Mouse (Mus musculus) embryonic facial prominence, embryonic 14.5 days (tissue): ENCODE measurements at regions not wholly inside any gene's neighbourhood (a gene's known extent, or its start where the extent isn't known, plus 50 kb on each side); places are given as distances from the start of the nearest gene placed in this dataset.

Source experiments
- ATAC-seq: fragments of 200-750 bp; cut with Nextera tagmentation; 2 replicates; pipeline ENCODE4 v1.8.0; 2017; ENCODE audit warnings: low read depth, moderate number of reproducible peaks, moderate TSS enrichment
- DNase-seq: peaks from one replicate; pipeline ENCODE4 v3.0.0-alpha.2; 2015; ENCODE audit warnings: low spot score
- H3K27ac ChIP-seq: fragments of 300-500 bp; sonication (generic); replicated peaks from 2 replicates; pipeline ENCODE4 v1.5.1; 2014; ENCODE audit warnings: low read depth, mild to moderate bottlenecking, low read length, moderate library complexity
- H3K27me3 ChIP-seq: fragments of 300-500 bp; sonication (generic); replicated peaks from 2 replicates; pipeline ENCODE4 v1.6.1; 2014; ENCODE audit warnings: low read length; ENCODE audit not compliant: control insufficient read depth, insufficient read depth
- H3K36me3 ChIP-seq: fragments of 300-500 bp; sonication (generic); 2 replicates; pipeline ENCODE4 v1.6.1; 2014; ENCODE audit warnings: low read length, mixed read lengths; ENCODE audit not compliant: control insufficient read depth, insufficient read depth
- H3K4me1 ChIP-seq: fragments of 300-500 bp; sonication (generic); 2 replicates; pipeline ENCODE4 v1.6.1; 2014; ENCODE audit warnings: antibody characterized with exemption, low read length; ENCODE audit not compliant: control insufficient read depth, insufficient read depth
- H3K4me2 ChIP-seq: fragments of 300-500 bp; sonication (generic); 2 replicates; pipeline ENCODE4 v1.6.1; 2014; ENCODE audit warnings: low read depth, mild to moderate bottlenecking, low read length, moderate library complexity, mixed read lengths
- H3K4me3 ChIP-seq: fragments of 300-500 bp; sonication (generic); 2 replicates; pipeline ENCODE4 v1.5.1; 2014; ENCODE audit warnings: low read depth, mild to moderate bottlenecking, low read length
- H3K9ac ChIP-seq: fragments of 300-500 bp; sonication (generic); 2 replicates; pipeline ENCODE4 v1.6.1; 2014; ENCODE audit warnings: low read depth, mild to moderate bottlenecking, low read length, moderate library complexity, mixed read lengths
- H3K9me3 ChIP-seq: fragments of 300-500 bp; sonication (generic); 2 replicates; pipeline ENCODE4 v1.6.1; 2016; ENCODE audit warnings: low read length; ENCODE audit not compliant: control insufficient read depth
- WGBS: fragments of 180-500 bp; shearing (Covaris S2); extraction: QIAGEN DNeasy Blood & Tissue Kit; methylation state at CpG from one replicate; pipeline ENCODE4 v1.1.7; 2014; 5-methylcytosine and 5-hydroxymethylcytosine counted together

DNA sequence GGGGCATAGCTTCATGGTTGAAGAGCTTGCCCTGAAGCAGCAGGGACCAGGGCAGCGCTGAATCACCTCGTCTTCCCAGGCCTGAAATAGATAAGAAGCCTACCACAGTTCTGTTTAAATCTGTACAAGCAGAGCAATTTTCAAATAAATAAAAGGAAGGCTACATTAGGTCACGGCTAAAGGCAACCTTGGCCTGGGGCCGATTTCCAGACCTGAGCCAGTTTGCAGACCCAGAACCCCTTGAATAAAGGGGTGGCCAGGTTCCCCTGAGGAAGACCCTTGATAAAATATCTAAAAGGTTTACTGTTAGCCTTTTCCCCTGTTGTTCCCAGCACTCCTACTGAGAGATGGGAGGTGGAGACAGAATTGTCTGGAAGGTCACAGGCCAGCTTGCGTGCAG lies 160.9 kb downstream of the Fndc1 start:
- 78% methylated on average over 5 of the region's 5 CpGs for WGBS
- ATAC-seq = no peak
- no peak for DNase-seq

GRCm38 (mm10) chr17:7665686-7666085 lies 161.4 kb downstream of the Fndc1 start:
- Histone ChIP-seq H3K9me3 (0 out of 2 replicates have a peak, but pooled peaks cover 5% of the 10 kb centered on the region), H3K4me3 (no peak overlapping the region), H3K27me3 (no peaks in the 10 kb centered on the region), H3K36me3 (no peaks in the 10 kb centered on the region), H3K27ac (no peak overlapping the region), H3K4me1 (0 out of 2 replicates have a peak, but pooled peaks cover 2% of the 10 kb centered on the region), H3K4me2 (no peak overlapping the region), H3K9ac (no peak overlapping the region)
- ATAC-seq (no peak), DNase-seq (no peak)
- WGBS = 33% methylated on average over 3 of the region's 3 CpGs

More for the DNA sequence above, 160.9 kb downstream of the Fndc1 start:
- Histone ChIP-seq H3K9ac (no peak overlapping the region), H3K27me3 (no peaks in the 10 kb centered on the region), H3K9me3 (0 out of 2 replicates have a peak, but pooled peaks cover 5% of the 10 kb centered on the region), H3K4me1 (0 out of 2 replicates have a peak, but pooled peaks cover 2% of the 10 kb centered on the region), H3K4me3 (no peak overlapping the region), H3K36me3 (no peaks in the 10 kb centered on the region), H3K27ac (no peak overlapping the region), H3K4me2 (no peak overlapping the region)

DNA sequence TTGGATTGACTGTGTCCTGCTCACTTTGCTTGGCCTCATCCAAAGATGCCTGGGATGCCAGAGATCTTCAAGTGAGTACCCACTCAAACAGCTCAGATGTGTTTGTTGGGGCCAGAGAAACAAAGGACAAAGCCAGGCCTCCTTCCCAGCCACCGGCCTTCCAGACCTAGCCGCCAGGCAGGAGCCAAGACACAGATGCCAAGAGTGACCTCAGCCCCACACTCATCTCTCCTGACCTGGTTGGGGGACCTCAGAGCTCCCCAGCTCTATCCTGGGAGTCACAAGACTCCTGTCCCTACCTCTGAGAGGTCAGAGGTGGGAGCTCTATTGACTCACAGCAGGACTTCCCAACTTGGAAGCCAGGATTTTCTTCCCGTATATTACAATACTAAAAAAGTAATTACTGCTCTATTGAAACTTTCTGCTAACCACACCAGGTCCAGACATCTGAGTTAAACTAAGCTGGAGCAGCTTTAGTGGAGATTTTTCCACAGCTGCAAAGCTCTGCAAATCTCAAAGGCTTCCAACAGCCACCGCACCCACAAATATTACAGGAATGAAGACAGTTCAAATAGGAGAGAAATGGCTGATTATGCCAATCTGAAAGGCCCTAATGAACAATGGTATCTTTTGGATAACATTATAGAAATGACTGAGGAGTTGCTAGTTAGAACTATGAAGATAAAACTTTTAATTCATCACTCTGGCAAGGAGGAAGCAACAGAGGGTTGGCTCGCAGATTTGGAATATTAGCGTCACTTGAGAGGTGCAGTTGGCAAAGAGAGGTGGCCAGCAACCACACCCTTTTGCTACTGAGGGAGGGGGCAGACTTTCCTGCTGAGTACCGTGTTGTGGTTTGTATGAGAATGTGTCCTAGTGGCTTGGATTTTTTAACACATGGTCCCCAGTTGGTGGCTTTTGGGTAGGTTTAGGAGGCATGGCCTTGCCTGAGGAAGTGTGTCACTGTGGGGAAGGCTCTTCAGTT lies 162.9 kb downstream of the Fndc1 start:
- Histone ChIP-seq H3K4me3 (no peak overlapping the region), H3K27me3 (no peaks in the 10 kb centered on the region), H3K27ac (no peak overlapping the region), H3K4me1 (0 out of 2 replicates have a peak, but pooled peaks cover 2% of the 10 kb centered on the region), H3K4me2 (no peak overlapping the region), H3K9ac (no peak overlapping the region), H3K36me3 (no peaks in the 10 kb centered on the region), H3K9me3 (0 out of 2 replicates have a peak, but pooled peaks cover 5% of the 10 kb centered on the region)
- DNase-seq (no peak), ATAC-seq (no peak)
- 68% methylated on average over 7 of the region's 7 CpGs for WGBS

DNA sequence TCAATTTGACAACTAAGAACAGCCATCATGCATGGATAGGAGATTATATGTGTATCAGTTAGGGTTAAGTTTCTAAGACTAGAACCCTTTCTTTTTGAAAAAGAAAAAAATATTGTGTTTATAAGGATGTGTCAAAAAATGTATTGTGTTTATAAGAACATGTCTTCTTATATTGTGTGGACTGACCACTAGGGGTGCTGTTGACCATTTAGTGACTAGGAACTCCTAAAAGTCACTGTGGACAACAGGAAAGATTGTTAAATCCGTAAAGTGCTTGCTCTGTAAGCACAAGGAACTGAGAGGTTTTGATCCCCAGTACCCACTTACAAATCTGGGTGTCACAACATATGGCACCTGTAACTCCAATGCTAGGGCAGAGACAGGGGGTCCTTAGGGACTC lies 170.6 kb downstream of the Fndc1 start:
- ATAC-seq (no peak), DNase-seq (no peak)
- Histone ChIP-seq H3K27me3 (no peaks in the 10 kb centered on the region), H3K9me3 (no peaks in the 10 kb centered on the region), H3K9ac (no peak overlapping the region), H3K4me3 (no peak overlapping the region), H3K36me3 (no peaks in the 10 kb centered on the region), H3K4me2 (no peak overlapping the region), H3K27ac (no peak overlapping the region), H3K4me1 (no peaks in the 10 kb centered on the region)
- WGBS = 67% methylated on average over 1 of the region's 1 CpGs

GRCm38 (mm10) chr17:7655966-7656365 lies 171.1 kb downstream of the Fndc1 start:
- Histone ChIP-seq H3K27ac (no peak overlapping the region), H3K4me3 (no peak overlapping the region), H3K4me2 (no peak overlapping the region), H3K9me3 (no peaks in the 10 kb centered on the region), H3K9ac (no peak overlapping the region), H3K36me3 (no peaks in the 10 kb centered on the region), H3K4me1 (no peaks in the 10 kb centered on the region), H3K27me3 (no peaks in the 10 kb centered on the region)
- WGBS = 85% methylated on average over 6 of the region's 6 CpGs
- ATAC-seq (no peak), DNase-seq (no peak)

- 50% methylated on average over 7 of the region's 7 CpGs for WGBS
- no peaks in the 10 kb centered on the region for H3K27me3 ChIP-seq
- H3K9me3 ChIP-seq = no peaks in the 10 kb centered on the region
- no peak overlapping the region for H3K4me3 ChIP-seq
- no peaks in the 10 kb centered on the region for H3K36me3 ChIP-seq
- no peak overlapping the region for H3K27ac ChIP-seq
- no peak overlapping the region for H3K9ac ChIP-seq
- no peaks in the 10 kb centered on the region for H3K4me1 ChIP-seq
- no peak for DNase-seq
- H3K4me2 ChIP-seq = no peak overlapping the region
- ATAC-seq = no peak
Observed at GRCm38 (mm10) chr17:7654064-7654564, 173.0 kb downstream of the Fndc1 start.

GRCm38 (mm10) chr17:7652037-7652436 lies 175.1 kb downstream of the Fndc1 start:
- H3K9ac ChIP-seq = no peak overlapping the region
- no peak overlapping the region for H3K4me3 ChIP-seq
- H3K27ac ChIP-seq = no peak overlapping the region
- DNase-seq (peak; percentile 37), ATAC-seq (peak; percentile 50; the same call in 1 of the 2 replicates)
- 80% methylated on average over 1 of the region's 1 CpGs for WGBS
- no peaks in the 10 kb centered on the region for H3K27me3 ChIP-seq
- H3K4me1 ChIP-seq = no peaks in the 10 kb centered on the region
- H3K36me3 ChIP-seq = no peaks in the 10 kb centered on the region
- no peak overlapping the region for H3K4me2 ChIP-seq
- 0 out of 2 replicates have a peak, but pooled peaks cover 3% of the 10 kb centered on the region for H3K9me3 ChIP-seq

DNA sequence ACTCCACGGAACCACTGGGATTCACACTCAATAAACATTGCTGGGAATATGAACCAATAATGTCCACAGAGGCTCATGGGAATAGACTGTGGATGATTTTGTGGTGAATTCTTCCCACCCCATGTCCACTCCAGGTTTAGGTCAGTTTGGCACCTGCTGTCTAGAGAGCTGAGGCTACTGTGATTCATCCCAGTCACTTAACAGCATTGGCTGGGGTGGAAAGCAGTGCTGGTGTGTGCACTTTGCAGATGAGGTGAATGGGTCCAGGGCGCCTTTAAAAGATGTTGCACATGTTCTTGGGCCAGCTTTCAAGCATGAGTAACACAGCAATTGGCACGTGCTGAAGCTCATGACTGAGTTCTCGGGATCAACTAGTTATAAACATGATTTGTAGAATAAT lies 176.7 kb downstream of the Fndc1 start:
- no peak overlapping the region for H3K9ac ChIP-seq
- ATAC-seq (no peak), DNase-seq (no peak)
- H3K36me3 ChIP-seq = no peaks in the 10 kb centered on the region
- 89% methylated on average over 4 of the region's 4 CpGs for WGBS
- no peak overlapping the region for H3K4me3 ChIP-seq
- 0 out of 2 replicates have a peak, but pooled peaks cover 3% of the 10 kb centered on the region for H3K9me3 ChIP-seq
- H3K27me3 ChIP-seq = no peaks in the 10 kb centered on the region
- H3K27ac ChIP-seq = no peak overlapping the region
- no peaks in the 10 kb centered on the region for H3K4me1 ChIP-seq
- no peak overlapping the region for H3K4me2 ChIP-seq
